Comparison of ENCODE assay signal across 8 mouse cellular contexts in genomic region chr5:115908251-115908650, GRCm38 (mm10).
DNase-seq lines count a peak whose midpoint lies in the region; ATAC-seq lines count a peak whose summit lies in the region.

No protein-coding gene starts in this region.

- no peak overlapping the region for H3K9ac ChIP-seq in intestine, embryonic 14.5 days (ENCODE audit: low read length)
- no peak overlapping the region for H3K9ac ChIP-seq in intestine, embryonic 16.5 days (ENCODE audit: low read depth, low read length)
- H3K9ac ChIP-seq in hindbrain, embryonic 13.5 days: peak overlapping the region; percentile 68
- no peak overlapping the region for H3K9ac ChIP-seq in liver, embryonic 15.5 days
- H3K9ac ChIP-seq in stomach, embryonic 14.5 days (replicated peaks; ENCODE audit: low read depth, low read length): no peak overlapping the region

- H3K27me3 ChIP-seq in intestine, embryonic 14.5 days (replicated peaks; ENCODE audit: control insufficient read depth, insufficient read depth, low read length): no peaks in the 10 kb centered on the region; the same call in 1 of the 2 replicates
- H3K27me3 ChIP-seq in intestine, embryonic 16.5 days (replicated peaks; ENCODE audit: control insufficient read depth, insufficient read depth, low read length): no peaks in the 10 kb centered on the region; the same call in 1 of the 2 replicates
- no peaks in the 10 kb centered on the region for H3K27me3 ChIP-seq in hindbrain, embryonic 13.5 days
- no peaks in the 10 kb centered on the region for H3K27me3 ChIP-seq in liver, embryonic 15.5 days
- H3K27me3 ChIP-seq in stomach, embryonic 14.5 days (ENCODE audit: control insufficient read depth, insufficient read depth, low read length): no peaks in the 10 kb centered on the region

- WGBS in intestine, embryonic 14.5 days: 23% methylated on average over 10 of the region's 10 CpGs
- 35% methylated on average over 10 of the region's 10 CpGs for WGBS in intestine, embryonic 16.5 days
- WGBS in hindbrain, embryonic 13.5 days: 11% methylated on average over 10 of the region's 10 CpGs
- WGBS in liver, embryonic 15.5 days (ENCODE audit: insufficient replicate concordance): 76% methylated on average over 10 of the region's 10 CpGs
- WGBS in stomach, embryonic 14.5 days: 16% methylated on average over 10 of the region's 10 CpGs

- peaks cover 11% of the 10 kb centered on the region for H3K4me1 ChIP-seq in intestine, embryonic 14.5 days (replicated peaks; ENCODE audit: control insufficient read depth, insufficient read depth, low read length)
- peaks cover 4% of the 10 kb centered on the region; the same call in 1 of the 2 replicates for H3K4me1 ChIP-seq in intestine, embryonic 16.5 days (ENCODE audit: control insufficient read depth, insufficient read depth, low read length)
- H3K4me1 ChIP-seq in hindbrain, embryonic 13.5 days (replicated peaks): peaks cover 42% of the 10 kb centered on the region
- peaks cover 8% of the 10 kb centered on the region; the same call in 1 of the 2 replicates for H3K4me1 ChIP-seq in liver, embryonic 15.5 days (replicated peaks)
- H3K4me1 ChIP-seq in stomach, embryonic 14.5 days (ENCODE audit: control insufficient read depth, insufficient read depth, low read length): peaks cover 14% of the 10 kb centered on the region

- H3K27ac ChIP-seq in intestine, embryonic 14.5 days (ENCODE audit: low read depth): no peak overlapping the region
- H3K27ac ChIP-seq in intestine, embryonic 16.5 days (ENCODE audit: low read length): no peak overlapping the region
- peak overlapping the region; percentile 75 for H3K27ac ChIP-seq in hindbrain, embryonic 13.5 days
- H3K27ac ChIP-seq in liver, embryonic 15.5 days (replicated peaks): no peak overlapping the region
- no peak overlapping the region for H3K27ac ChIP-seq in stomach, embryonic 14.5 days (ENCODE audit: low read length)

- no peaks in the 10 kb centered on the region for H3K9me3 ChIP-seq in intestine, embryonic 14.5 days (ENCODE audit: control insufficient read depth, low read length)
- H3K9me3 ChIP-seq in intestine, embryonic 16.5 days (ENCODE audit: control insufficient read depth, low read length): no peaks in the 10 kb centered on the region
- no peaks in the 10 kb centered on the region for H3K9me3 ChIP-seq in hindbrain, embryonic 13.5 days
- H3K9me3 ChIP-seq in liver, embryonic 15.5 days (replicated peaks): no peaks in the 10 kb centered on the region
- H3K9me3 ChIP-seq in stomach, embryonic 14.5 days (ENCODE audit: control insufficient read depth, low read depth, low read length): no peaks in the 10 kb centered on the region

- DNase-seq in intestine, embryonic 14.5 days (ENCODE audit: low spot score): peak; percentile 53
- DNase-seq in embryo, embryonic 10.5 days (ENCODE audit: low spot score): peak; percentile 60
- no peak for DNase-seq in gastrocnemius, adult 18-20 months (ENCODE audit: low spot score)
- DNase-seq in yolk sac, embryonic 10.5 days (ENCODE audit: low spot score): no peak

- H3K4me3 ChIP-seq in intestine, embryonic 14.5 days (ENCODE audit: low read depth, low read length): no peak overlapping the region
- no peak overlapping the region for H3K4me3 ChIP-seq in intestine, embryonic 16.5 days (ENCODE audit: low read length)
- H3K4me3 ChIP-seq in hindbrain, embryonic 13.5 days: peak overlapping the region; percentile 44
- peak overlapping the region; percentile 38 for H3K4me3 ChIP-seq in liver, embryonic 15.5 days (replicated peaks)
- no peak overlapping the region for H3K4me3 ChIP-seq in stomach, embryonic 14.5 days (ENCODE audit: low read depth, low read length)

- no peak for ATAC-seq in intestine, embryonic 14.5 days (replicated peaks; ENCODE audit: low FRiP score, low TSS enrichment, low read depth)
- ATAC-seq in intestine, embryonic 16.5 days: no peak
- ATAC-seq in hindbrain, embryonic 13.5 days (ENCODE audit: low FRiP score): peak; percentile 67
- no peak for ATAC-seq in liver, embryonic 15.5 days (ENCODE audit: insufficient read depth)
- ATAC-seq in stomach, embryonic 14.5 days (ENCODE audit: insufficient number of reproducible peaks, insufficient read depth, low FRiP score, low read depth): no peak

- H3K4me2 ChIP-seq in intestine, embryonic 14.5 days (ENCODE audit: low read length): peak overlapping the region; percentile 33
- H3K4me2 ChIP-seq in intestine, embryonic 16.5 days (ENCODE audit: low read depth, low read length): no peak overlapping the region
- peak overlapping the region; percentile 69 for H3K4me2 ChIP-seq in hindbrain, embryonic 13.5 days
- peak overlapping the region; percentile 50 for H3K4me2 ChIP-seq in liver, embryonic 15.5 days
- peak overlapping the region; percentile 64 for H3K4me2 ChIP-seq in stomach, embryonic 14.5 days (replicated peaks; ENCODE audit: low read depth, low read length)

- H3K36me3 ChIP-seq in intestine, embryonic 14.5 days (ENCODE audit: control insufficient read depth, insufficient read depth, low read length): no peaks in the 10 kb centered on the region
- no peaks in the 10 kb centered on the region for H3K36me3 ChIP-seq in intestine, embryonic 16.5 days (ENCODE audit: control insufficient read depth, insufficient read depth, low read length)
- no peaks in the 10 kb centered on the region for H3K36me3 ChIP-seq in hindbrain, embryonic 13.5 days
- peaks cover 55% of the 10 kb centered on the region; the same call in 1 of the 2 replicates for H3K36me3 ChIP-seq in liver, embryonic 15.5 days (replicated peaks)
- H3K36me3 ChIP-seq in stomach, embryonic 14.5 days (ENCODE audit: control insufficient read depth, insufficient read depth, low read length): no peaks in the 10 kb centered on the region

Comparison
In these comparisons a context has a peak if more than half of its experiments do, and no peak if none do; other contexts are left out.
1. DNase-seq: peak in intestine, embryonic 14.5 days (single experiment) and embryo, embryonic 10.5 days (single experiment); none in gastrocnemius, adult 18-20 months (single experiment) and yolk sac, embryonic 10.5 days (single experiment).
2. H3K4me3 ChIP-seq: peak in hindbrain, embryonic 13.5 days (single experiment) and liver, embryonic 15.5 days (single experiment); none in intestine, embryonic 14.5 days (single experiment), intestine, embryonic 16.5 days (single experiment) and stomach, embryonic 14.5 days (single experiment).